Mouse (Mus musculus) small intestine, adult 2 months (tissue): ENCODE measurements around the gene Spred2.

Source experiments
- CTCF ChIP-seq: fragments of 200-500 bp; IDR thresholded peaks from 2 replicates; pipeline ENCODE4 v1.5.1; 2012; ENCODE audit warnings: low read depth, mild to moderate bottlenecking, control low read depth, inconsistent platforms, low read length, moderate library complexity, mixed read lengths; ENCODE audit not compliant: insufficient replicate concordance, insufficient read length; ENCODE audit errors: extremely low read depth
- POLR2A ChIP-seq: fragments of 200-500 bp; IDR thresholded peaks from 2 replicates; pipeline ENCODE4 v1.6.1; 2012; ENCODE audit warnings: low read depth, mild to moderate bottlenecking, control low read depth, inconsistent platforms, low read length, moderate library complexity

DNA sequence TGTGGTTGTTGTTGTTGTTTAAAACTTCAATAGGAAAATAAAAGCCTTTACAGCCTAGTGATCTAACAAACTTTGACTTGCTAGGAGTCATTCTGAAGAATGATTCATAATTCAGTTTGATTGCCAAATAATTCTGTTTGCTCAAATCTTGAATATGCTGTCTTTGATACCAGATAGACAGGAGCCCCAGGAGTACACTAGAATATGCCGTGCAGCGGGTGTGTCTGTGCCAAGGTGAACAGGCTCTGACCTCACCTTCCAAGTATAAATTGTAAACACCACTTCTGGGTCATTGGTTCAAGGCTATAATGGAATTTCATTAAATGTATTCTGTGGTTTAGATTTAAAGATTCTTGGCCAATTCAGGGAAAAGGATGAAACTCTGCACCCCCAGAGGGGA, 66.6 kb downstream of the Spred2 start:
- TF ChIP-seq POLR2A = no peak
- no peak for TF ChIP-seq CTCF
